Mouse (Mus musculus) monocyte, adult 2 months (primary cell): ENCODE results near the gene Scn1b.
A peak's percentile ranks its signal among the peaks of the same experiment; 100 is the strongest.

ENCODE experiments used
- DNase-seq, 2 experiments: peaks; one replicate each; pipeline ENCODE4 v3.0.0; 2022; ENCODE audit warnings: low spot score in 2 of 2, low read depth in 1 of 2

The Scn1b gene

GRCm38 (mm10) chr7:31117465-31117864 lies 9.3 kb downstream of the Scn1b start:
- no peak for DNase-seq

GRCm38 (mm10) chr7:31116721-31117145 lies 10.1 kb downstream of the Scn1b start:
- no peak for DNase-seq

DNA sequence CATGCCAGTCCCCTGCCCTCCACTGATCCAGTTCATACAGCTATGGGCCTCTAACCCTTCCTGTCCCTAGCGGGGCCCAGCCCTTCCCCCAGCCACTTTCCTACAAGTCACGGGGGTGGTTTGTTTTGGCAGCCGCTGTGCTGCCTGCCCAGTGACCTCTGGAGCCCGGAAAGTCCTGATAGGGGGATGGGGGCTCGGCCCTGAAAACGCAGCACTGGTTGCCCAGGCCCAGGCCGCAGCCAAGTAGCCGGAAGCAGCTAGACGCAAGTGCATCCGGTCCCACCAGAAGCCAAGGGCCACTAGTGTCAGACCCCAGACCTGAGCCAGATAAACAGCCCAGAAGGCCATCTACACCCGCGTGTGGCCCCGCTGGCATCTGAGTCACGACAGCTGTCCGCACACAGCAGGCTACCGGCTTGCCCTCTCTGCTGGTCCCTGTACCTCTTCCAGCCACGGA lies 11.2 kb downstream of the Scn1b start:
- DNase-seq: peak in 1 of 2 experiments; percentile 23

GRCm38 (mm10) chr7:31115182-31115581 lies 11.6 kb downstream of the Scn1b start, which contains the start of gene Hpn:
Gene Hpn, minus strand, starts transcription at chr7:31115290.
- DNase-seq: no peak

DNA sequence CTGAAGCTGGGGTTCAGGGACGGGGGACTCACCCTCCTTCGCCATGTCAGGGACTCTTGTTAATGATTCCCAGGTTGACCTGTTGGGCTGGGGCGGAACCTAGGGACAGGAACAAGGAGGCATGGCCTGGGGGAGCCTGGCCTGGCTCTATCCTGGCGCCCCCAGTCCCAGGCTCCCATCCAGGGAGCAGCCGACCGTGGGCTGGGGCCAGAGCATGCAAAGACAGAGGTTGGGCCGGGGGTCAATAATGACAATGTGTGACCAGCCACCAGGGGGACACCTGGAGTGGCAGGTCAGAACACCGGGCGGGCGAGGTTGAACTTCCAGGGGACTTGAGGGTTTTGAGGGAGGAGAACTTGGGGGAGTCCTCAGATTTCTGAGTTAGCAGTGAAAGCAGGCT lies 12.2 kb downstream of the Scn1b start:
- no peak for DNase-seq

DNA sequence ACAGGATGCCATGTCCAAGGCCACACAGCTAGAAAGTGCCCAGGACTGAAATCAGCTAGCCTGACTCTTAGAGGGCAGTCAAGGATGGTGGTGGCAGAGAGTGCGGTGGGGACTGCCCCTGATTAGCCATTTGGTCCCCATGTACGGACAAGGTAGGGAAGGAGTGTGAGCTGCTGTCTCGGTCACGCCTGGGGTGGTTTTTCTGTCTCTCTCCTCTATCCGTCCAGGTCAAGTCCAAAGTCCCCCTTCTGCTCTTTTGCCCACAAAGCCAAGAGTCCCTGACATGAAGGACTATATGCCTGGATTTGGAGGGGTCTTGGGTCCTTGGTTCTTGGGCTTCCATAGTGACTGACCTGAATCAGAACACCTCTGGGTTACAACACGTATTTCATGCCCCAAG lies 13.0 kb downstream of the Scn1b start:
- no peak for DNase-seq

DNA sequence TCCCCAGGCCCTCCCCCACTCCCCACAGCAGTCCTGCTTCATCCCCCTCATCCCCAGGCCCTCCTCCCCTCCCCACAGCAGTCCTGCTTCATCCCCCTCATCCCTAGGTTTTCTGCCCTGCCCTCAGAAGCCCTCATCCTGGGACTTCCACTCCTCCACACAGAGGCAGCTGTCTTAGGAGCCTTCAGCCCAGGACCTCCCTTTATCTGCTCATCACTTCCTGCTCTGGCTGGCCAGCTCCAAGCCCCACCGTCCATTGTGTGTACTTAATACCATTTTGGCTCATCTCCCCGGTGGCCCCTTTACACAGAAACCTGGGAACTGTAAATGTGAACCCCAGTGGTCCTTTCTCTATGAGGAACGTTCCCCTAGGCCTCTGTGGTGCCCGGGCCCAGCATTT lies 14.8 kb downstream of the Scn1b start:
- no peak for DNase-seq

DNA sequence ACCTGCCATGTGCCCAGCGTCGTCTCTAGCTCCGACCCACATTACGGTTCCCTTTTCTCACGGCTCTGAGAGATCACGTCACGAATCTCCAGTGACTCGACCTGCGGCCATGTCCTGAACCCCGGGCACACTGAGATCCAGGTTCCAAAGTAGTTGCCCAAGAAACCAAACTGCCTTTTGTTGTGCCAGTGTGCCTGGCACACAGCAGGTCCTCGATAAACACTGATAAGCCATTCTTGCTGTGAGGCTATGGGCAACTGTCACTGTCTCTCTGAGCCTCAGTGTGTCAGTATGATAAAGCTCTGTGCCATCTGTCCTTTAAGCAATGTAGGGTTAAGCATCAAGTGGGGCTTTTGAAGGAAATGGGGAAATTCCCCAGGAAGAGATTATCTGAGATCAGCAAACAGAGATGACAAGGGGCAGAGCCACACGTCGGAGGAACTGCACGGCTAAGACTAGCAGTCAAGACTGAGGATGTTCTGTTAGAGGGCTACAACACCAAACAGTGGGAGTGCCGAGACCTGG lies 15.9 kb downstream of the Scn1b start:
- DNase-seq: no peak

GRCm38 (mm10) chr7:31109796-31110195 lies 17.0 kb downstream of the Scn1b start:
- DNase-seq: no peak

DNA sequence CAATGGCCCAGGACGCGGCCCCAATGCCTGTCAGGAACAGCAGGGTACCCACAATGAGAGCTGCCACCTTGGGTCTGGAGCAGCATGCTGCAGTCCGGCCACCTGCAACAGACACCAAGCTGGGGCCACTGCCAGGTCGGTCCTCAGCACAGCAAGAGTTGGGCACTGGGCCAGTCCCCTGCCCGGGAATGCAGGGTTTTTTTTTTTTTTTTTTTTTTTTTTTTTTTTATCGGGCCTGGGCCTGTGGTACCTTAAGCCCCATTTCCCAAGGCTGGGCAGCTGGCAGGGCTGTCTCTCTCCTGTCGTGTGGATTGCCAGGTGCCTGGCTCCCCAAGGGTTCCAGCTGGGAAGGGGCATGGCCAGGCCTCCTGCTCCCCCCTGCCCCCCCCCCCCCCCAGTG lies 17.7 kb downstream of the Scn1b start:
- DNase-seq: no peak

DNA sequence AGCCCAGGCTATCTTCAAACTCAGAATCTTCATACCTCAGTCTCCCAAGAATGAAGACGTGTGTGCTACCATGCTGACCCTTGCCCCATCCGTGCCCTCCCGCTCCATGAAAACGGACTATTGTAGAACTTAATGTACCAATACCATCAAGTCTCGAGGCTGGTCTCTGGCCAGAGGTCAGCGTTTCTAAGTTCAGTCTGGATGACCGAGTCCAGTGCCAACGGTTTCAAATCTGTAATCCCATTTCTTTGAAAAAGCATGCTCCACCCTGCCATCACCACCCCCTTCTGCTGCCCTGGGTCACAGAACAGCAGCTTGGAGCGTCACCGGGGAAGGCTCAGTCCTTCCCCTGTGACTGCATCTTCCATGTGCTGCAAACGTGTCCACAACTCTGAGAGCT lies 19.0 kb downstream of the Scn1b start:
- DNase-seq: no peak

DNA sequence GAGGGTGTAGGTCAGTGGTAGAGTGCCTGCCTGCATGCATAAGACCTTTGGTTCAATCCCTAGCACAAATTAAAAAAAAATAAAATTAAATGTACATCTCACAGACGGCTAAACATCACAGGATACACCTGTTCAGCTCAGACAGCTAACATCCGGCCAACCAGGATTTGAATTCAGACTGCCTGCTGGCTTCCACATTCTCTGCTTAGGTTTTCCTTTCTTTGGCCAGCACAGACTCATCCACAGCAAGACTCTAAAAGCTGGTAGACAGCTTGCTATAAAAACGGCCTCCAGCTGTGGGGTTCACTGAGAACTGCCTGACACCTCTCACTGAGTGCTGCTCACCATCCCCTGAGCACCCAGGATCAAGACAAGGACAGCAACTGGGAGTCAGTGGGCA lies 20.6 kb downstream of the Scn1b start:
- no peak for DNase-seq

DNA sequence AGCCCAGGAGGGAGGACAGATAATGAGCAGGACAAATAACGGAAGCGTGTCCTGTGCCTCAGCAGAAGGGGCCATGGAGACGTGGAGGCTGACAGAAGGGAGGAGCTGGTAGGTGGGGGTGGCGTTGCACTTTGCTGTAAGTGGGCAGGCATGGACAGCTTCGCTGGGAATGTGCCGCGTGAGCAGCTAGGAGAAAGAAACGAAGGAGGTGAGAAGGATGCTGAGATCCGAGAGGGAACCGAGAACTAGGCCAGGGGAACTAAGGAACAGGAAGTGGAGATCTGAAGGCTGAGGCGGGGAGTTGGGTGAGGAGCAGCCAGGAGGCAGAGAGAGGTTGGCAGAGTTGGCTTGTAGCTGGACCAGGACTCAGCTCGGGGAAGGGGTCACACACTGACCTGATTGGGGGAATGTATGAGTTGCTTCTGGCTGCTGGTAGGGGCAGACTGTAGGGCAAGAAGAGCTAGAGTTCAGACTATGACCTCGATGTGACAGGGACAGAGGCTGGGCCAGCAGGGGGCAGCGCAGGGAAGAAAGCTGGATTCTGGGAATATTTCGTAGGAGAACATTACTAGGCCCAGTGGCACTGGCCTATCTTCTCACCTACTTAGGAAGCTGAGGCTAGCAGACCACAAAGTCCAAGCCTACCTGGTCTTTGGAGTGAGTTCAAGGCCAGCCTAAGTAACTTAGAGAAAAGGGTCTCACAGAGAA lies 21.6 kb downstream of the Scn1b start:
- DNase-seq: peak; percentile 24 to 47

GRCm38 (mm10) chr7:31100786-31101185 lies 26.0 kb downstream of the Scn1b start:
- no peak for DNase-seq

DNA sequence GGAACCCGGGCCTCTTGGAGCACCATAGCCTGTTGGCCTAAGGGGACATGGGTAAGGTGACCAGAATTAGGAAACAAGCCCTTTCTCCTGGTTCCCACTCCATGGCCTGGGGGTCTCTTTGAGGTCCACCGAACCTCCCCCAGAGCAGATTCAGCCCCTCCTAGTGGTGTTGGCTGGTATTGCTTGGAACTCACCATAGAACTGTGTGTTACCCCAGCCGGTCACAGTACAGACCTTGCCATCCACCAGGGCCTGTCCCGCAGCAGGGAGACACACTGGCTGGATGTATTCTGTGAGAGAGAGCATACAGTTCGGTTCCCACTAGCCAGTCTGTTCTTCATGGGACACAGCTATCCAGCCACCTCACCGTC lies 27.2 kb downstream of the Scn1b start:
- no peak for DNase-seq

GRCm38 (mm10) chr7:31098697-31099611 lies 27.8 kb downstream of the Scn1b start:
- DNase-seq: no peak

DNA sequence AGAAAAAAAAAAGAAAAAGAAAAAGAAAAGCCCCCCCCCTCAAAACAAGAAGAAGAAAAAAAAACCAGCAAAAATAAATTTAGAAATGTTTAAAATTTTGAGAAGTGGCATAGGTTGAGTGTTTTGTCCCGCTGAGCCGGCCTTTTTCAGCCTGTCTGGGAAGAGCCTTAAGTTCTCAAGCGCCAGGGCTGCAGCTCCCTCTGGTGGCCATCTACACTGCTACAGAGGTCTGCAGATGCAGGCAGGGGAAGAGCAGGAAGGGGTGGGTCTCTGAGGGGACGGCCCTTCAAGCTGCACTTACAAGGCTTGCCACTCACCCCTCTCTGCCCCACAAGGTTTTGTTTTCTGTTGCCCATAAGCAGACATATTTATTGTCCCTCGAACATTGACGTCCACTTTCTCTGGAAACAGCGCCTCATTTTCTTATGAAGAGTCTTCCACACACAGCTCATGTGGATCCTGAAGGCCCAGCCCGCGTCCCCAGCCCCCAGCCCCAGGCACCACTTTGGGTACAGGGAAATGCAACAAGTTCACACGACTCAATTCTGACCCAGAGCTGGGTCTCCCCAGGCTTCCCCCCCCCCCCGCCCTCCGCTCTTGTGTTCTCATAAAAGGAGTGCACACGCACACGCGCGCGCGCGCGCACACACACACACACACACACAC lies 29.1 kb downstream of the Scn1b start:
- DNase-seq: peak; percentile 66 to 77

DNA sequence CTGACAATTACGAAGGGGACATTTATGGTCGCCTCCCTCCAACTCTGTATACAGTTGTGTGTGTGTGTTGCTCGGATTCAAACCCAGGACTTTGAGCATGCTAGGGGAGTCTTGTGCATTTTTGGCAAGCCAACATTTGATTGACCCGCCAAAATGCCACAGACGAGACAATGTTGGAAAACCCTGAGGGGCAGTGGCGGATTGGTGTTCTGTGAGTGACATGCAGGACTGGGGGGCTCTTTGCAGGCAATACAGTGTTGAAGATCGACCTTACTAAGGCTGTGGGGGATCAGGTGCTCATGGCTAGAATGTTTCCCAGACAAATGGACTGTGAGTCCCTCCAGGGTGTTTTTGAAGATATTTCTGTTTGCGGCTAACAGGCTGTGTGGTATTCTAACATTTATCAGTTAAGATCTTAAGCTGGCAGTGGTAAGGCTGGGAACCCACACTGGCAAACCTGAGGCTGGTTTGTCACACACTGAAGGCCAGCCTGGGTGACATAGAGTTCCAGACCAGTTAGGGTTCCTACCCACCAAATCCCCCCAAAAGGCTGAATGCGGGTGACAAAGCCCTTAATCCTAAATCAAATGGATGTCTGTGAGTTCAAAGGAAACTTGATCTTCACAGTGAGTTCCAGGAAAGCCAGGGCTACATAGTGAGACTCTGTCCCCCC lies 29.8 kb downstream of the Scn1b start:
- no peak for DNase-seq

- no peak for DNase-seq
These were observed 31.9 kb downstream of the Scn1b start for GRCm38 (mm10) chr7:31094774-31095501.

- no peak for DNase-seq
These were observed 37.1 kb downstream of the Scn1b start for GRCm38 (mm10) chr7:31089721-31090120.
